Mouse (Mus musculus) lung, postnatal 25 days (tissue): ENCODE results near the gene Gm12216.
A peak's percentile ranks its signal among the peaks of the same experiment; 100 is the strongest.

Experiments used
- DNase-seq: peaks from one replicate; pipeline ENCODE4 v3.0.0; 2022; ENCODE audit warnings: low spot score

Gene Gm12216

GRCm38 (mm10) chr11:53795813-53796212, 63.2 kb downstream of the Gm12216 start:
- DNase-seq: no peak

DNA sequence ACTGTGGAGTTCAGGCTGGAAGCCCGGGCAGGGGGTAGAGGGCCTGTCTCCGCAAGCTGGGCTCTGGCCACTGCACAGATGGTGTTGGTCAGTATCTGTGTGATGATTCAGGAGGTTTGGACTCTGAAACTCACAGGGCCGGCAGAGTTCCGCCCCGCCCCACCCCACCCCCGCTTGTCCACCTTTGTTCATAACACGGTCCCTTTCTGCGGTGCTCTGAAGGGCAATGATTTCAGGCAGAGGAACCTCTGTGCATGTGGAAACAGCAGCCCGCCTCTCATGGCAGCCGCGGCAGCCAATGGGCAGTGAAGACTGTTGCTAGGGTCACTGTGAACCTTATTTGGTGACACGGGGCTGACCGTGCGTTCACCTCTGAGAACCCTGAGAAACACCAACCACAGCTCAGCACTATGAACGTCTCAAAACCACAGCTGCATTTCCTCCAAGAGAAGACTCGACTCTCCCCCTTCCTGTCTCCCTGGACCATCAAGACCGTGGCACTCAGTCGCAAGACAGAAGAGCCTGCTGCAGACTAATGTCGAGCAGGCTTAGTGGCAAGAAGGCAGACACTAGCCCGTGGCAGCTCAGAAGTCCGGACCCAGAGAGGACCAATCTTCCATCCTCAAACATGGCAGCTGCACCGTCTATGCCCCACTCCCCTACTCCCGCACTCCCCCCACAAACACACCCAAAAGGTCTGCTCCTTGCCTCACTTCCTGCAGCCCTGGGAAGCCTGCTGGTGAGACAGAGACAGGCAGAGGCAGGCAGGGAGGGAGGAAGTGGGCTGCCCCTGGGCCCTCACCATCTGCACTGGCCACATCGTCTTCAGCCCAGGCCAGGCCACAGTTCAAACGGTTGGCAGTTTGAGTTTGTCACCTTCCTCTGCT, 64.1 kb downstream of the Gm12216 start:
- DNase-seq: peak; percentile 81

- peak; percentile 40 for DNase-seq
Observed at GRCm38 (mm10) chr11:53794015-53794414, 65.0 kb downstream of the Gm12216 start.

DNA sequence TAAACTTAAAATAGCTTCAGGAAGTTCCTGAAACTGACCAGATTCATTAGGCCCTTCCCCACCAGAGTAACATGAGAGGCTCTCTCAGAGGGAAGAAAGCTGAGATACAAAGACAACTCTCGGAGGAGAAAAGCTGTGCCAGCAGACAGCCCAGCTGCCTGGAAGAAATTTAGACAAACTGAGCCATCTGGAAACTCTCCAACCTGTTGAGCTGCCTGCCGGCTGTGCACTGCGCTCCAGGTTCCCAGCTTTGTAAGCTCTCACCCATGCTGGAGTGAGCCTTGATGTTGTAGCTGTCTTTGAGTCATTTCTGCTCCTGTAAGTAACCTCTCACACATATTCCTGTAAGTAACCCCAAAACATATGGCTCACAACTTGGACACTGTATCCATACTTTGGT, 66.1 kb downstream of the Gm12216 start:
- DNase-seq: no peak

- no peak for DNase-seq
Observed at GRCm38 (mm10) chr11:53789277-53789676, 69.8 kb downstream of the Gm12216 start.

DNA sequence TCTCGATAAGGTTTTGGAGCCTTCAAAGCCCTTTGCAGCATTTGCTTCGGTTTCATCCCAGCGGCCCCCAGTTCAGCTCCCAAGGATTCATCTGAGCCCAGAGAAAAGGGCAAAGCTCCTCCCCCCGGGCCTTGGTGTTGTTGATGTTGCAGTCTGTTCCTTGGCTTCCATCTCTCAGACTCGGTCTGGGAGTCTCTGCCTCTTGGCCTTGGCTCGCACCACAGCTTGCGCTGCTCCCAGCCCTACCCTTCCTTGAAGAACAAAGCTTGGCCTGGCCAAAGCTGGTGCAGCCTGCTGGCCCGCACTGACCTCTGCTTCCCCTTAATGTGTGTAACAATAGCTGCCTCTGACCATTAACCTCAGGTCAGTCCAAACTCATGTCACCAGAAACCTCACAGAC, 70.9 kb downstream of the Gm12216 start:
- peak; percentile 85 for DNase-seq

DNA sequence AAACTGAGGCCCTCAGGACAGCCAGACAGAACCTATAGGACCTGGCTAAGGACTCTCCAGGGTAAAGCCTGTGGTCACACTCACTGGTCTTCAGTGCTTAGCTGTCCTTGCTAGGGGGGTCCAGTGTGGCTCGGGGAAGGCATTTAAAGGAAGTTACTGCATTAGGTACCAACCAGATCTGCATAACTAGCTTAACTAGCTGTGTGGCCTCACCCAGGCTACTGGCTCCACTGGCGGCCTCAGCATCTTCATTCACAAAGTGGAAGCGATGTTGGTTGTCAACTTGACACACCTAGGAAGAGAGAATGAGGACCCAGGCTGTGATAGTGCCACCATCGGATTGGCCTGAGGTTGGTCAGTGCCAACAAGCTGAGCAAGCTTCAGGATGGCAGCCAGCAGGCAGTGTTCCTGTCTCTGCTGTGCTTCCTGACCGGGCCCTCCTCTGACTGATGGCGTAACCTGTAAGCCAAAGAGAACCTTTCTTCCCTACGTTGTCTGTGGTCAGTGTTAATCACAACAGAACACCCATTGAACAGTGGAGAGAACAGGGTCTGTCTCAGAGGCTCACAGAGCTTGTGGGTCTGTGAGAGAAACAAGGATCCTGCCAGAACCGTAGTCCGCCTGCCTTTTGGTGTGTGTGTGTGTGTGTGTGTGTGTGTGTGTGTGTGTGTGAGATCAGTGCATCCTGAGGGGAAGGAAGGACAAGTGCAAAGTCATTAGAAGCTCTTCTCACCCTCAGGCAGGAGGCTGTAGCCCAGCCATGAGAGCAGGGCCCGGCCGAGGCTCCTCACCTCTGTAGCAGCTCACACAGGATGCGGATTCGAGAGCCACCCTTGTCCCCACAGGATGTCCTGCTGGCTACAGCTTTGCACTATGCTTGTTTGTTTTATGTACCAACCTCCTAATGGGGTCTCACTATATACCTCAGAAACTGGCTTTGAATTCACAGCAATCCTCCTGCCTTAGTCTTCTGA, 72.7 kb downstream of the Gm12216 start:
- peak; percentile 65 for DNase-seq

- DNase-seq: no peak
Observed at GRCm38 (mm10) chr11:53785311-53785936, 73.6 kb downstream of the Gm12216 start.

DNA sequence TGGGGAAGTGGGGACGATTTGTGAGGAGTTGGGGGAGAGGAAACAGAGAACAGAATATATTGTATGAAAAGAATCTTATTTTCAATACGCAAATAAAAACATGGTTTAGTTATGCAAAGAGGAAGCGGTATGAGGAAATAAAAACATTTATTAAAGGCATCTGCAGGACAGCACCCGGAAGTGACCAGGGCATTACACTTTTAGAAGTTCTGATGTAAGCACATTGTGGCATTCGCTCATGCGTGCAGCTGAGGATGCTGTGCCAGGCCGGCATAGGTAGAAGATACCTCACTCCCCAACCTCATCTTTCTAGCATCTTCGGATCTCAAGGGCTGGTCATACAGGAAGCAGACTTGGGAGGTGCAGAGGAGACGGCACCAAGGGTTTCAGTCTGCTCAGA, 75.8 kb downstream of the Gm12216 start:
- no peak for DNase-seq

DNA sequence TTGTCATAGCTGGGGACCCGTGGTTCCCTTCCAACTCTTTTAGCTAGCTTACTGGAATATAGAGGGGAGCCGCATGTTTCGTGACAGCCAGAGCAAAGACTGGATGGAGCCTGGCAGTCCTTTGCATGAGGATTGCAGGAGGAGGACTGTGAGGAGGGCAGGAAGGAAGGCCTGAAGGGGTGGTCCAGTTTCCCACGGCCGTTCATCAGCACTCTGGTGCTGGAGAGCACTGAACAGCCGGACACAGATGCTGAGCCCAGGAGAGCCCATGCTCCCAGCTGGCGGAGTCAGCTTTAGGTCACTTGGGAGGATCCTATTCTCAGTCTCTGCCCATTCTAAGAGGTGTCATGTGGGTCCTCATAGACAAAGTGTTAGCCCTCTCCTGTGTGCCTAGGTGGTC, 77.1 kb downstream of the Gm12216 start:
- no peak for DNase-seq

DNA sequence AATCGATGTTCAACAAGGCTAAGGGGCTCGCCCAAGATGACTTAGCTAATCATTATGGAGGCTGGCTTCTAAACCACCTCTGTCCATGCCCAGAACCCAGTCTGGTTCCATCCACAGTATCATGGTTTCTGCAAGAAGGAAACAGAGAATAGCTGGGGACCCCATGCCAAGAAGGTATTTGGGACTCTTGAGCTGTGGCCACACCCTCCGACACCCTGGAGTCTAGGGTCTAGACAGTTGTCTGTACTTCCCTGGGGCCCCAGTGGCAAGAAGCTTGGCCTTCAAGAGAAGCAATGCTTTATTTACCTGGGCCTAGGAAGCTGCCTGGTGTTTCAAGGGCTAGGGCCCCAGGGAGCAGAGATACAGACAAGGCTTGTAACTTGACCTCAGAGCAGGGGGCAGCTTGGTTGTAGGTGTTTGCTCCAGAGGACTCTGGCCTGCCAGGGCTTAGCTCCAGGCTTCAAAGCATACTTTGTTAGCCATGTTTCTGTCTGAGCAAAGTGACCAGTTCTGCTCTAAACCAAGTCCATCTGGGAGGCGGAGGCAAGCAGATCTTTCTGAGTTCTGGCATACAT, 77.8 kb downstream of the Gm12216 start:
- DNase-seq: no peak

GRCm38 (mm10) chr11:53780262-53780661, 78.8 kb downstream of the Gm12216 start:
- no peak for DNase-seq

GRCm38 (mm10) chr11:53779808-53780207, 79.2 kb downstream of the Gm12216 start:
- no peak for DNase-seq

GRCm38 (mm10) chr11:53778455-53778854, 80.6 kb downstream of the Gm12216 start:
- DNase-seq: no peak

DNA sequence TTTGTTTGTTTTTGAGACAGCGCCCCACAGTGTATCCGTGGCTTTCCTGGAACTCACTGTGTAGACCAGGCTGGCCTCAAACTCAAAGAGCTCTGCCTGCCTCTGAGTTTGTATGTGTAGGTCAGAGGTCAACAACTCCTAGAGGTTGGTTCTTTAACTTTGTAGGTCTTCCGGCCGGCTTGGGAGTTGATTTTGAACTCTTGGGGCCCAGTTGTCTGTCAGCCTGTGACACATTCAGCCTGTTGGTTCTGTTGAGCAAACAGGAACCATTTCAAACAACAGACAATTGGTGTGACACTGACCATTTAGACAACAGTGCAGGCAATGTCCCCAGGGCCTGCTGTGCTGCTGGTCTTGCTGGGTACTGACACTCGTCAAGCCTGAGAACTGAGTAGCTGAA, 81.3 kb downstream of the Gm12216 start:
- DNase-seq: no peak

DNA sequence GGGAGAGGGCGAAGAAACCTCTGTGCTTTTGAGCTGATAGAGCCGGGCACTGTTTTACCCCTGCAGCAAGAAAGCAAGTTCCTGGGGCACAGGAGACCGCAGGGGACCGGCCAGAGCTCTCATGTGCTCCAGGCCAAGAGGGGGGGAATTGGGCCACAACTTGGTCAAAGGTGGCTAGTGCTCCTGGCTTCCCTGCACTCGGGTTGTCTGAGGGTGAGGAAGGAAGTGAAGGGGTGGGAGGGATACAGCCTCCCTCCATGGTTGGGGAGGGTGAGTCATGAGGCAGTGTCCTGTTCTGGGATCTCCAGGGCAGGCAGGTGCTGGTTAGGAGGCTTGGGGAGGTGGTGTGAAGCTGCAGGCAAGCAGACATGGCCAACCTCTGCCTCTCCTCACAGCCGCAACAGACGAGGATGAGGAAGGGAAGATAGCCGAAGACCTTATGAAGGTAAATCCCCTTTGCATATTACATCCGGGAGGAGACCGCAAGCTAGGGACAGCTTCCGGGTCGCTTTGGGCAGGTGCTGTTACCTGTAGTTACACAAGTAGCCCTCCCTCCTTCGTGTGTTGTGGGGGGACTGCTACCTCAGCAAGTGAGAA, 84.3 kb downstream of the Gm12216 start:
- no peak for DNase-seq

GRCm38 (mm10) chr11:53773641-53774360, 85.3 kb downstream of the Gm12216 start:
- no peak for DNase-seq

- no peak for DNase-seq
Observed at GRCm38 (mm10) chr11:53773087-53773486, 86.0 kb downstream of the Gm12216 start, which contains the start of gene Gm17334. Gene Gm17334, minus strand, starts transcription at chr11:53773187.

GRCm38 (mm10) chr11:53772536-53772935, 86.5 kb downstream of the Gm12216 start:
- no peak for DNase-seq

GRCm38 (mm10) chr11:53771001-53771744, 87.9 kb downstream of the Gm12216 start:
- no peak for DNase-seq
